Mouse (Mus musculus): ENCODE data around the gene Slc22a17.

- TF ChIP-seq CTCF (IDR thresholded peaks at IDR 0.05; ENCODE audit: insufficient read depth, low read depth, low read length) (no peak), POLR2A (IDR thresholded peaks at IDR 0.05; ENCODE audit: insufficient read depth, low read depth, low read length) (no peak)
These were observed 45.6 kb upstream of the Slc22a17 start for GRCm38 (mm10) chr14:54958503-54958902.
